Mouse (Mus musculus): ENCODE results near the gene Acadvl. TPM values are rescaled to one million over a fixed set of nuclear protein-coding genes. Genes with fewer than 3 reads are reported as not detected.

Acadvl gene
- polyA plus RNA-seq, 1 experiment from 2014 or later = 63.7 TPM

DNA sequence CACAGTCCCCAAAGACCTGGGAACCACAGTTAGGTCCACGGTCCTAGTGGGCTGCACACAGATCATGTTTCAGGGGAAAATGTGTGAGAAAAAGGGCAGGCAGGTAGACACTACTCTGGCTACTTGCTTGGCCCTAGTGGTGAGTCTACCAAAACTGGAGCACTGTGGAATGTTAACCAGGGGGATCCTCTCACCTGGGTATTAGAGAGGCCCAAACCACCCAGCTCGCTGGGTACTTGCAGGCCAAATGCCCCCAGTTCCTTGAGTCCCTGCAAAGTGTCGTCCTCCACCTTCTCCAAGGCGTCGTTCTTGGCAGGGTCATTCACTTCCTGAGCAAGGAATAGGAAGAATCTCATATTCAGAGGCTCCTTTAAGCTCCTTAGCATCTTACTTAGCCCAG lies 1.2 kb downstream of the Acadvl start:
- no peaks in the 10 kb centered on the region for H3K27me3 ChIP-seq (replicated peaks)
- H3K27ac ChIP-seq = no peak overlapping the region
- no peak for ATAC-seq (ENCODE audit: low FRiP score, low read depth)
- no peaks in the 10 kb centered on the region for H3K9me3 ChIP-seq
- peaks cover 48% of the 10 kb centered on the region for H3K36me3 ChIP-seq
- 0 out of 2 replicates have a peak overlapping the region, but pooled peaks have one; percentile 74 for H3K9ac ChIP-seq
- H3K4me3 ChIP-seq = no peak overlapping the region
- peaks cover 34% of the 10 kb centered on the region for H3K4me1 ChIP-seq
- peak overlapping the region; percentile 12; the same call in 1 of the 2 replicates for H3K4me2 ChIP-seq (replicated peaks)
- WGBS = 56% methylated on average over 5 of the region's 5 CpGs

DNA sequence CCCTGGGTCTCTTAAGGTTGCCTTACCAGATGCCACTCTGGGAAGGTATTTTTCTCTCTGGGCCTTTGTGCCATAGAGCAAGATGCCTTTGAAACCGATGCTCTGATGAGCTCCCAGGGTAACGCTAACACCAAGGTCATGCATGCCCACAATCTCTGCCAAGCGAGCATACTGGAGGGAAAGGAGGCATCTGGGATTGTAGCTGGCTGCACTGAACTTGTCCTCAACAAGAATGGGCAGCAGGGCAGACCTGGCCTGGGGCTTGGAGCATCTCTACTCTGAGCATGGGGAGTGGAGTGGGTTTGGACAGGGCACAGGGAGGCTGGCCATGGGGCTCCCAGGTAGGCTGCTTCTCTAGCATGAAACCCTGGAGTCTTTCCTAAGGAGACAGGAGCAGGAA lies 1.8 kb downstream of the Acadvl start:
- H3K4me1 ChIP-seq = peaks cover 28% of the 10 kb centered on the region
- 86% methylated on average over 3 of the region's 3 CpGs for WGBS
- no peak overlapping the region for H3K27ac ChIP-seq

DNA sequence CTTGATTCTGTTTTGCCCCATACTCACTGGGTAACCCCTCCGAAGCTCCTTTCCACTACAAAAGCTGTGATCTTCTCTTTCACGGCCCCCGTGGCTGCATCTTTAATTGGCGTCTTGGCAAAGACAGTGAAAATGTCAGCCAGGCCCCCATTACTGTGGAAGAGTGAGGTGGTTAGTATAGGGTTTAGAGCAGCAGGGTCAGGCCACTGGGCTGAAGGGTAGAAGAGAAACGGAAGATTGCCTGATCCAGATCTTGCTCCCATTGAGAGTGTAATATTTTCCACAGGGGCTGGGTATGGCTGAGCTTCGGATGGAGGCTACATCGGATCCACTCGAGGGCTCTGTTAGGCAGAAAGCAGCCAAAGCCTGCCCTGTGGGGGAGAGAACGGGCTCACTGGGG lies 2.3 kb downstream of the Acadvl start:
- Histone ChIP-seq H3K9ac (no peak overlapping the region), H3K27me3 (replicated peaks) (no peaks in the 10 kb centered on the region), H3K36me3 (peaks cover 59% of the 10 kb centered on the region), H3K4me1 (peaks cover 24% of the 10 kb centered on the region), H3K4me3 (no peak overlapping the region), H3K9me3 (no peaks in the 10 kb centered on the region), H3K27ac (no peak overlapping the region), H3K4me2 (replicated peaks) (no peak overlapping the region)
- ATAC-seq (ENCODE audit: low FRiP score, low read depth) = no peak
- WGBS = 88% methylated on average over 9 of the region's 9 CpGs

More for the DNA sequence above, 1.8 kb downstream of the Acadvl start:
- no peaks in the 10 kb centered on the region for H3K9me3 ChIP-seq
- no peak overlapping the region for H3K4me2 ChIP-seq (replicated peaks)
- peaks cover 54% of the 10 kb centered on the region for H3K36me3 ChIP-seq
- no peak overlapping the region for H3K9ac ChIP-seq
- ATAC-seq (ENCODE audit: low FRiP score, low read depth) = no peak
- H3K27me3 ChIP-seq (replicated peaks) = no peaks in the 10 kb centered on the region
- H3K4me3 ChIP-seq = no peak overlapping the region

DNA sequence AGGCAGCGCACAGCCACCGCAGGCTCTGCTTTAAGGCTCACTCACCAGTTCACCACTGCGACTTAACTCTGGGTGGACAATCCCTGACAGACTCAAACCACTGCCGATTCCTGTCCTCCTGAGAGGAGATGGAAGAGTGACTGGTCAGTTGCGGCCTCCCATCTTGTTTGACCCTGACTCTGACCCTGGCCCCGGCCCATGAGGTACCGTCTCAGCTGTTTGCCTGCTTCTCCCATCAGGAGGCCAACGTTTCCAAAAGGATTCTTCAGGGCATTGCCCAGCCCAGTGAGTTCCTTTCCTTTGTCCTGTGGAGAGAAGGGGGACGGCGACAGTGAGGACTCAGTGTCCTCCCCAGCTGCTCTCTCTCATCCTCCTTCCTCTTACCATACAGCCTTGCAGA lies 4.2 kb downstream of the Acadvl start:
- Histone ChIP-seq H3K9me3 (no peaks in the 10 kb centered on the region), H3K4me1 (peaks cover 16% of the 10 kb centered on the region), H3K4me2 (replicated peaks) (no peak overlapping the region), H3K4me3 (no peak overlapping the region), H3K36me3 (peaks cover 79% of the 10 kb centered on the region), H3K27me3 (replicated peaks) (no peaks in the 10 kb centered on the region), H3K9ac (no peak overlapping the region), H3K27ac (no peak overlapping the region)
- WGBS = 80% methylated on average over 10 of the region's 10 CpGs
- ATAC-seq (ENCODE audit: low FRiP score, low read depth) = no peak

DNA sequence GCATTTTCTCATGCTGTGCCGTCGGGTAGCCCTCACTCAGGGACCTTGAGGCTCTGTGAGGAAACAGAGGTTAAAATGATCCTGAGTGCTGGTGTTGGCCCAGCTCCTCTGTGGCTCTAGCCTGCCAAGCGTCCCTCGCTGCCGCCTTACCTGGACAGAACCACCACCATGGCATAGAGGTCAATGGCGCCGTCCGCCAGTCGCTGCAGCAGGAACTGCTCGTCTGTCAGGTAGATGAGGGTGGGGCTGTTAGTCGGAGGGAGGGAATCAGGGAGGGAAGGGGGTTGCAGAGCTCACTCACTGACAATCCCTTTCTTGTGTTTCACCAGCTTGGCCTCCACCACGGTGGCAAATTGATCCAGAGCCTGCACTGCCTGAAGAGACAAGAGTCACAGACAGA lies 4.7 kb downstream of the Acadvl start:
- no peak overlapping the region for H3K27ac ChIP-seq
- H3K4me2 ChIP-seq (replicated peaks) = no peak overlapping the region
- no peaks in the 10 kb centered on the region for H3K9me3 ChIP-seq
- H3K4me3 ChIP-seq = no peak overlapping the region
- no peak for ATAC-seq (ENCODE audit: low FRiP score, low read depth)
- H3K9ac ChIP-seq = no peak overlapping the region
- peaks cover 15% of the 10 kb centered on the region for H3K4me1 ChIP-seq
- H3K36me3 ChIP-seq = peaks cover 83% of the 10 kb centered on the region
- 89% methylated on average over 12 of the region's 12 CpGs for WGBS
- no peaks in the 10 kb centered on the region for H3K27me3 ChIP-seq (replicated peaks)

DNA sequence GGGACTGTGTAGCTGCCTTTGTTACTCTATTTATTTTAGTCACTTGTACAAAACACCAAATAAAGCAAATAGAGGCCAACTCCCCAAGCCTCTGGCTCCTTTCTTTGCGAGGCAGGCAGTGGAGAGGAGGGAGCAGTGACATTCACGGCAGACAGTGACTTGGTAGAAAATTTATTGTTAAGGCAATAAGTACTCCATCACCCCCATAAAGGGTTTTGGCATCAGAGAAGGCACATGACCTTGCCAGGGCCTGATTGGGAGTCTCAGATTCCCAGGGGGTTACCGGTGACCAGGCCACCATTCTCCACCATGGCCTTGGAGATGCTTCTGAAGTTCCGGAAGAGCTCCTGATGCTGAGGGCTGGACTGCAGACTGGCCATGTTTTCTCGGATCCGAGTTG lies 5.2 kb downstream of the Acadvl start:
- 87% methylated on average over 6 of the region's 6 CpGs for WGBS
- H3K27me3 ChIP-seq (replicated peaks) = no peaks in the 10 kb centered on the region
- H3K9ac ChIP-seq = no peak overlapping the region
- H3K4me3 ChIP-seq = no peak overlapping the region
- H3K36me3 ChIP-seq = peaks cover 88% of the 10 kb centered on the region
- no peaks in the 10 kb centered on the region for H3K9me3 ChIP-seq
- H3K4me1 ChIP-seq = peaks cover 10% of the 10 kb centered on the region
- H3K27ac ChIP-seq = no peak overlapping the region
- no peak overlapping the region for H3K4me2 ChIP-seq (replicated peaks)
- ATAC-seq (ENCODE audit: low FRiP score, low read depth) = no peak

DNA sequence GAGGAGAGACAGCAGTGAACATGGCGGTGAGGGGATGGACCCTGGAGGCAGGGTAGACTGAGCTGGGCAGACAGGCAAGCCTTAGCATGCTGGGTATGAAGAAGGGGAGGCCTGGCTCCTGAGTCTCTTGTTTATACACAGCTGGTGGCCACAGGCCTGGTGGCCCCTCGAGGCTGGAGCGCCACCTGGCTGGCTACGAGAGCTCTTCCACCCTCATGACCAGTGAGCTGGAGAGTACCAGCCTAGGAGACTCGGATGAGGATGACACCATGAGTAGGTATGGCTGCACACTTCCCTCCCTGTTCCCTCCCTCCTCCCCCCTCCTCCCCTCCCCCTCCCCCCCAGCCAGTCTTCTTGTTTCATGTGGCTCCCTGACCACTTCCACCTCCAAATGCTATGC lies 9.7 kb downstream of the Acadvl start:
- WGBS = 49% methylated on average over 5 of the region's 5 CpGs
- Histone ChIP-seq H3K4me1 (peaks cover 27% of the 10 kb centered on the region), H3K36me3 (peaks cover 59% of the 10 kb centered on the region), H3K9ac (no peak overlapping the region), H3K9me3 (no peaks in the 10 kb centered on the region), H3K4me3 (no peak overlapping the region), H3K27ac (no peak overlapping the region), H3K27me3 (replicated peaks) (no peaks in the 10 kb centered on the region), H3K4me2 (replicated peaks) (no peak overlapping the region)
- ATAC-seq (ENCODE audit: low FRiP score, low read depth) = no peak

DNA sequence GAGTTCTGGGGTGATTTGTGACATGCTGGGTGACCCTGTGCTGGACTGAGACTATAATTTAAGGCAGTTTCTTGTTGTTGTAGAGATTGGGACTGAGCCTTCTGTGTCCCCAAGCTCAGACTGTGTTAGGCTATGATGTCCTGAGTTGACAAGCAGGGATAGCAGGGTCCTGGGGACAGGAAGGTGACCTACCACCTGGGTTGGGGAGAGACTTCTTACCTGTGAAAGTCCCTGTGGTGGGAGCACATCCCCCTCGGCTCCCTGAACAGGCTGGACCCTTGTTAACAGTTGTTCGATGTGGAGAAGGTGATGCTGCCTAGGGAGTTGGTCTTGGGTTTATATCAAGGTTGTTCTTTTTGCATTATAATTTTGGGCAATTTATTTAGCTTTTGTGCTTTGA lies 12.7 kb downstream of the Acadvl start:
- no peaks in the 10 kb centered on the region for H3K9me3 ChIP-seq
- peak overlapping the region; percentile 90 for H3K4me2 ChIP-seq (replicated peaks)
- ATAC-seq (ENCODE audit: low FRiP score, low read depth) = no peak
- no peak overlapping the region for H3K9ac ChIP-seq
- H3K27me3 ChIP-seq (replicated peaks) = no peaks in the 10 kb centered on the region
- 93% methylated on average over 2 of the region's 2 CpGs for WGBS
- peaks cover 51% of the 10 kb centered on the region for H3K36me3 ChIP-seq
- H3K4me1 ChIP-seq = peaks cover 34% of the 10 kb centered on the region
- no peak overlapping the region for H3K27ac ChIP-seq
- H3K4me3 ChIP-seq = peak overlapping the region; percentile 78; the same call in 1 of the 2 replicates

DNA sequence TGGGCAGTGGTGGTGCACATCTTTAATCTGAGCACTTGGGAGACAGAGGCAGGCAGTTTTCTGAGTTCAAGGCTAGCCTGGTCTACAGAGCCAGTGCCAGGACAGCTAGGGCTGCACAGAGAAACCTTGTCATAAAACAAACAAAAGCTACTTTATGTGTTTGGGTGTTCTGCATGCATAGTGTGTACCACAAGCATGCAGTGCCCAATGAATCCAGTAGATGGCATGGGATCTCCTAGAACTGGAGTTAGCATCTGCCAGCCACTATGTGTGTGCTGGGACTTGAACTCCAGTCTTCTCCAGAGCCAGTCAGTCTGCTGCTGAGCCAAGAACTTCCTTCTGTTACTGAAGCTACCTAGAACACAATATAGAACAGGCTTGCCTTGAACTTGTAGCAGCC lies 13.3 kb downstream of the Acadvl start:
- peaks cover 45% of the 10 kb centered on the region for H3K36me3 ChIP-seq
- H3K9ac ChIP-seq = no peak overlapping the region

DNA sequence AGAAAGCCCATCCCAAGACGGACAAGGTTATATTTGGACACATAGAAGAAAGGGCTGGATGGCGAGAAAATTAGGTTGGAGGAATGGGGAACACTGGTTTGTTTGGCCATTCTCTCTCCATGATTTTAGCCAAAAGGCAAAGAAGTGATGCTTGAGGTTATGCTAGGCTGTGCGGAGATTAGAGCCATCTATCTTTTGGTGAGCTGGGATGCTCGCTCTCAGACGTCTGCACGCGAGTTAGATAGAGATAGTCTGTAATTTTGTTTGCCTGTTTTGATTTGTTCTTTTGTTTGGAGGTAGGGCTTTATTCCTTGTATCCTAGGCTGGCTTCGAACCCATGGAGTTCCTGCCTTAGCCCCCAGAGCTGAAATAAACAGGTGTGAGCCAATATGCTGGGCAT lies 14.1 kb downstream of the Acadvl start:
- no peak for ATAC-seq (ENCODE audit: low FRiP score, low read depth)
- H3K4me1 ChIP-seq = peaks cover 37% of the 10 kb centered on the region
- H3K9me3 ChIP-seq = no peaks in the 10 kb centered on the region
- peak overlapping the region; percentile 78 for H3K4me3 ChIP-seq
- H3K27ac ChIP-seq = no peak overlapping the region
- WGBS = 15% methylated on average over 8 of the region's 8 CpGs
- H3K27me3 ChIP-seq (replicated peaks) = no peaks in the 10 kb centered on the region
- peaks cover 38% of the 10 kb centered on the region for H3K36me3 ChIP-seq
- peak overlapping the region; percentile 85 for H3K9ac ChIP-seq
- peak overlapping the region; percentile 90 for H3K4me2 ChIP-seq (replicated peaks)

More for the DNA sequence above, 13.3 kb downstream of the Acadvl start:
- Histone ChIP-seq H3K9me3 (no peaks in the 10 kb centered on the region), H3K4me1 (peaks cover 37% of the 10 kb centered on the region), H3K27ac (no peak overlapping the region), H3K4me2 (replicated peaks) (peak overlapping the region; percentile 90), H3K27me3 (replicated peaks) (no peaks in the 10 kb centered on the region), H3K4me3 (peak overlapping the region; percentile 78; the same call in 1 of the 2 replicates)
- ATAC-seq (ENCODE audit: low FRiP score, low read depth) = no peak

DNA sequence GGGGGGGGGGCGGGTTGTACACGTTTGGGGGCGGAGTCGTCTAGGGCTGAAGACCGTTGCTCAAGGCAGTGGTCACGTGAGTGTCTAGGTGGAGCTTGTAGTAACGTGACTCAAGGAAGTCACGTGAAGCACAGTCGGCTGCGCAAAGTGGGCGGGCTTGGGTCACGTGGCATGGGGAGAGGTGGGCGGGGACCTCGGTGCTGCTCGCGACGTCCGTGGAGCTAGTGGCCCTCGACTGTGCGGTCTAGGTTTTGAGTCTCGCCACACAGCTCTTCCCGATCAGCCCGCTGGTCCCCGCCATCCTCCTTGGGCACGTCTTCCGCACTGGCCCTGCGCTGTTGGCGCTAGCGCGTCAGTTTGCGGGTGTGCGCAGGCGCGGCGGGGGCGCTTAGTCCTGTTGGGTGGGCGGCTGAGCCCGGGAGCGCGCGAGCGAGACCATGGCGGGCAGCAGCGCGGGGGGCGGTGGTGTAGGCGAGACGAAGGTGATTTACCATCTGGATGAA lies 14.8 kb downstream of the Acadvl start, which contains the start of gene Dvl2:
Dvl2 (plus strand) TSS at position 200 of the 503 bp plus-strand sequence.
- Histone ChIP-seq H3K9ac (peak within 1 kb of the TSS; percentile 85), H3K4me2 (replicated peaks) (peak within 1 kb of the TSS; percentile 90), H3K4me1 (peaks cover 37% of the 10 kb centered on the region), H3K27me3 (replicated peaks) (no peaks in the 10 kb centered on the region), H3K27ac (peak within 1 kb of the TSS; percentile 92), H3K9me3 (no peaks in the 10 kb centered on the region), H3K36me3 (peaks cover 31% of the 10 kb centered on the region), H3K4me3 (peak within 1 kb of the TSS; percentile 78)
- WGBS = under 1% methylated on average over 48 of the region's 48 CpGs
- peak; percentile 49 for ATAC-seq (ENCODE audit: low FRiP score, low read depth)

DNA sequence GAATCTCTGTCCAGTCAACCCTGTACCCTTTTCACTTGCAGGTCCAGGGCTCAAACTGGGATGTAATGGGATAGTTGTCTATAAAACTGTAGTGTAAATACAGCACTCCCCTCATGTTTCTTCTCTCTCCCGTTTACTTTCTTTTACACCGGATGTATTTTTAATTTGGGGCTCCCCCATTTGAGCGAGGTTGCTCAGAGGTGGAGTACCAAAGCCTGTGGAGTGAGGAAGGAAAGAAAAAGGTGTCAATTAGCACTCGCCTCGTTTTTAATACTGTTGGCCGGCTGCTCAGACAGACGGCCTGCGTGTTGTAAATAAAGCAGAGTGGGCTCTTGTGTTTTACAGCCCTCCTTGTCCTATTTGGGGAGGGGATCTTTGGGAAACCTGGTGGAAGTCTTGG lies 15.5 kb downstream of the Acadvl start:
- 71% methylated on average over 8 of the region's 8 CpGs for WGBS
- ATAC-seq (ENCODE audit: low FRiP score, low read depth) = no peak

More for the DNA sequence above, 15.5 kb downstream of the Acadvl start:
- H3K9me3 ChIP-seq = no peaks in the 10 kb centered on the region
- peaks cover 24% of the 10 kb centered on the region for H3K36me3 ChIP-seq
- no peaks in the 10 kb centered on the region for H3K27me3 ChIP-seq (replicated peaks)
- no peak overlapping the region for H3K4me3 ChIP-seq
- H3K9ac ChIP-seq = no peak overlapping the region
- no peak overlapping the region for H3K27ac ChIP-seq
- H3K4me1 ChIP-seq = peaks cover 39% of the 10 kb centered on the region
- H3K4me2 ChIP-seq (replicated peaks) = 0 out of 2 replicates have a peak overlapping the region, but pooled peaks have one; percentile 90
